Mouse (Mus musculus) c-Kit-positive CD71-positive TER-119-positive erythroid progenitor cells, embryonic 14.5 days (primary cell): ENCODE results near the gene Cep135.

Experiments used
- DNase-seq: peaks from one replicate; pipeline ENCODE4 v3.0.0-alpha.2; 2013; ENCODE audit warnings: low spot score

The Cep135 gene

DNA sequence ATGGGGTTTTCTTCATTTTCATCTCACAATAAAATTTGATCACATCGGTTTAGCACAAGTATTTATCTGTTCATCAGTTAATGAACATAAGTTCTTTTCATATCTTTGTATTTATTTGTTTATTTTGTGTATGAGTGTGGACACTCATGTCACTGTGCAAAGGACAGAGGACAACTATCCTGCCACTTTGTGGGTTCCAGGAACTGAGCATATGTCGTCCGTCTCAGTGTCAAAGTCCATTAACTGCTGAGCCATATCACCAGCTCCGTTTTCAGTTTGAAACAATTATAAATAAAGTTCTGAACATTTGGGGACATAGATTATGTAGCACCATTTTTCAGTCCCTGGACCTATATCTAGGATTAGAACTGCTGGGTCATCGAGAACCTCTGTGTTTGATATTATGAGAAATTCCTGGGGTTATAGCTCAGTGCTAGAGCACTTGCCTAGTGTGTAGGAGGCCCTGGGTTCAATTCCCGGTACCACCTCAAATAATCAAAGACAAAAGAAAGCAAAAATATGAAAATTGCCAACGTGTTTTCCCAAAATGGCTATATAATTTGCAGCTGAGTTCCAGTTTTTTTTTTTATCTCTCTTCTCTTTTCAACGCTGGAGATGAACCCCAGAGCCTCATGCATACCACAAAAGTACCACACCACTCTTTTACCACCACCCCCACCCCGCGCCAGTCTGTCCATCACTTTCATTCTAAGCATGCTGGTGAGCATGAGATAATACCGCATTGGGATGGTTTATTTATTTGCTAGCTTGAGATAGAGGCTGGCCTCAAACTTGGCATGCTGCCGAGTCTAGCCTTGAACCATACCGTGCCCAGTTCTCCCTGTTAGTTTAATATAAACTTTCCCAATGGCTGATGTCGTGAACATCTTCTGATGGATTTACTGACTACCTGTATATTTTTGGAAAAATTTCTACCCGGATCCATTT, 96.4 kb downstream of the Cep135 start:
- DNase-seq: peak; percentile 70

DNA sequence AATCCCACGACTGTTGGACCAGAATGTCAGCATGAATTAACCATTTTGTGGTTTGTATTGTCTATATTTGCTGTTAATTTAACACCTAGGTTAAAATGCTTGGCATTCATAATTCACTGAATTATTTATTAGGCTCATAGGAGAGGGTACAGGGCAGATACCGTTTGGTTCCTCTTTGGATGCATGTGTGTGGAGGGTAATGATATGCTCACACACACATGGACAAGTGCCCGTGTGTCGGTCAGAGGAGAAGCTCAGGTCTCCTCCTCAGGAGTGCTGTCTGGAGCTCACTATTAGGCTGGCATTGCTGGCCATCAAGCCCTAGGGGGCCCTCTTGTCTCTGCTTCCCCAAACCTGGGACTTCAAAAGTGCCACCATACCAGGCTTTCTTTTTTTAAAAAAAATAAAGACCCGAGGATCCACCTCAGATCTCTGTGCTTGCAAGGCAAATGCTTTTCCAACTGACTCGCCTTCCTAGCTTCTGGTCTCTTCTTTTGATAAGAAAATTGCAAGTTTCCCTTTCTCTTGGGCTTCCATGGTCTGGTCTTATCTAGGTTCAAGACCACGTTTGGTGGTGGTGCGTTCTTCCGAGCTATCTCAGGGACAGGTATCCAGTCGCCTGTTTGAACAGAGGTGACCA, 99.6 kb downstream of the Cep135 start:
- no peak for DNase-seq

DNA sequence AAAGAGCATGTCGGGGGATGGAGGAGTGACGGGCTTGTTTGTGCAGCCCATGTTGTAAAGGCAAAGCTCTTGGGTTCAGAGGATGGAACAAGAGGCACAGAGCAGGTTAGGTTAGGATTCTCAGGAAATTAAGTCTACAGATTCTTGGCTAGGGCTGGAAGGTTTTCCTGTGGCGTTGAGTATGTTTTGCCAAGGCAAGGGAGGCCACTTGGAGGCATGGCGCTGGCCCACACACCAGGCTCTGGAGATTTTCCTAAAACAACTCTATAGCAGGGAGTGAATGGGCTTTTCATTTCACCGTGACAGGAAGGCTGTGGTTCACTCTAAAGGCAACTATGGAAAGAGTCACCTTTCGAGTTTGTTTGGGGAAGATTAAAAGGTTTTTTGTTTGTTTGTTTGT, 100.1 kb downstream of the Cep135 start:
- DNase-seq: no peak

DNA sequence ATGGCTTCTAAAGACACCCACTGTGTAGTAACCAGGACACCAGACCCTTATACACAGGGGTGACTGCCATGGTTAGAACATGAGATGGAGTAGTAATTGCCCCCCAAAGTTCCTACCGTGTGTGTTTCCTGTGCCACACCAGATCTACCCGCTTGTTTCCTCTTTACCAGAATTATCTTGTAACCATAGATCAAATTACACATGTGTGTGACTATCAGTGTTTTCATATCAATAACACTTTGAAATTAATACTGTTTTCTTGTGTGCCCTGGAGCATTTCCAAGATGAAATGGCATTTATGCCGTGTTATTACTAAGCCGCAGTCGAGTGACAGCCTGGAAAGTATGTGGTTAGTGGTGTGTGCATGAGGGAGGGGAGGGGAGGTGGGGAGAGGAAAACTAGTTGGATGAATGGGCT, 101.7 kb downstream of the Cep135 start:
- DNase-seq: no peak

DNA sequence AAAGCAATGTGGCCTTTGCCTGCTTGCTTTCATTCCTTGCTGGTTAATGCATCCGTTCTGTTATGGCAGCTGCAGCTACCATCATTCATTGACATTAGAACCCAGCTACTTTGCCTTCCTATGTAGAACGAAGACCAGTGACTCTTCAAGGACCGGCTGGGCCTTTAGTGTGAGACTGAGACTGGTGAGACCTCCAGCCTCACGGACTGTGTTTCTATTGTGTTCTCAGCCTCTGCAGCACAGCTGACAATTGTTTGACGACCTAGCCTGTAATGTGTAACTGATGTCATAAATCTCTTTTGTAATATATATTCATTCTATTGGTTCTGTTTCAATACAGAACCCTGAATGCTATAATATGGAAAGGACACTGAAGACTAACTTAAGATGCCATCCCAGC, 102.8 kb downstream of the Cep135 start:
- DNase-seq: no peak

DNA sequence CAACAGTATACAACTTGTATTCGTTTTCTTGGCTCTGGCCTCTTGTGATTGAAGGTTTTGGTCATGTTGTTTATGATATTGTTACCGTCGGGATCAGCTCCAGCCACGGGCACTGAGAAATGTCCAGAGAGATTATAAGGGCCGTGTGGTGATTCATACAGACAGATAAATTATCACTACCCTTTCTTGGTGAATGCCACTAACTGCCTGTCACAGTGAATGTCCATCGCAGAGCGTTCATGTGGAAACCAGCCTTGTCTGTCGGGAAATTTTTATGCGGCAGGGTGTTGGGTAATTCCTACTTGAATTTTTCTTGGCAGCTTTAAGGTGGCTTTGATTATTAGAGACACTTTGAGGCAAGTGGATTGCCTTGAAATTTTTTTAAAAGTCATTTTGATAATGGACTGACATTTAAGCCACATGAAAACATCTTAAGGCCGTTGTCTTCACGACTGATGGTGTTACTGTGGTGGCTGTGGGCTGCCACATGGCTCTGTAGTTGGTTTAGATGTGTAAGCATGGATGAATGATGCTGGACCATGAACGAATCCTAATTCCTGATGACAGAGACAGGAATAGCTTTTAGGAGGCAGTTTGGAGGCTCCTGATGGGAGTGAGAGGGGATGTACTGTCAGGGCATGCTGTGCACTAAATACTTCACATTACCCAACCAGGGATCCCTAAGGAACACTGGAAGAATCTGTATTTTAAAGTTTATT, 103.4 kb downstream of the Cep135 start:
- no peak for DNase-seq
